Mouse (Mus musculus) MEL (cell line): Measurements from ENCODE around the gene Casp6. TPM values are rescaled to one million over a fixed set of nuclear protein-coding genes. Genes with fewer than 3 reads are reported as not detected.
A peak's percentile ranks its signal among the peaks of the same experiment; 100 is the strongest.

Experiments used
- DNase-seq: peaks from one replicate; pipeline ENCODE4 v3.0.0; 2011; ENCODE audit warnings: low read depth, low spot score
- H3K27ac ChIP-seq: 2 replicates; pipeline ENCODE4 v1.5.1; 2012; ENCODE audit warnings: low read depth, mild to moderate bottlenecking, control low read depth, low read length, moderate library complexity; ENCODE audit not compliant: control insufficient read depth
- H3K27me3 ChIP-seq, 2 experiments: fragments of 150-350 bp in 1 of 2; sonication (generic) in 1 of 2; 2 replicates each; pipeline ENCODE4 v1.6.1; 2012; ENCODE audit warnings: low read length in 2 of 2, mild to moderate bottlenecking in 2 of 2, improper control_type of control experiment in 1 of 2, moderate library complexity in 1 of 2; ENCODE audit not compliant: insufficient read depth in 2 of 2, control insufficient read depth in 1 of 2
- H3K36me3 ChIP-seq, 2 experiments: 2 replicates each; pipeline ENCODE4 v1.6.1; 2012 to 2014; ENCODE audit warnings: low read length in 2 of 2, improper control_type of control experiment in 1 of 2, inconsistent platforms in 1 of 2, mild to moderate bottlenecking in 1 of 2; ENCODE audit not compliant: insufficient read depth in 2 of 2, control insufficient read depth in 1 of 2
- H3K4me1 ChIP-seq, 2 experiments: fragments of 150-350 bp in 1 of 2; sonication (generic) in 1 of 2; 2 replicates each; pipeline ENCODE4 v1.6.1; 2012; ENCODE audit warnings: low read length in 2 of 2, improper control_type of control experiment in 1 of 2, mild to moderate bottlenecking in 1 of 2; ENCODE audit not compliant: insufficient read depth in 2 of 2, control insufficient read depth in 1 of 2
- H3K4me3 ChIP-seq, 2 experiments: fragments of 150-350 bp in 1 of 2; sonication (generic) in 1 of 2; 2 replicates each; pipeline ENCODE4 v1.5.1; 2012; ENCODE audit warnings: low read depth in 2 of 2, low read length in 2 of 2, mild to moderate bottlenecking in 2 of 2, moderate library complexity in 2 of 2, control low read depth in 1 of 2, improper control_type of control experiment in 1 of 2; ENCODE audit not compliant: control insufficient read depth in 1 of 2, insufficient read depth in 1 of 2
- H3K79me2 ChIP-seq: 2 replicates; pipeline ENCODE4 v1.6.1; 2012; ENCODE audit warnings: mild to moderate bottlenecking, low read length, moderate library complexity; ENCODE audit not compliant: control insufficient read depth, poor library complexity, insufficient read depth
- H3K9ac ChIP-seq: 2 replicates; pipeline ENCODE4 v1.6.1; 2012; ENCODE audit warnings: low read depth, mild to moderate bottlenecking, control low read depth, low read length, moderate library complexity; ENCODE audit not compliant: control insufficient read depth, poor library complexity, severe bottlenecking
- H3K9me3 ChIP-seq: fragments of 150-350 bp; sonication (generic); replicated peaks from 2 replicates; pipeline ENCODE4 v1.6.1; 2012; ENCODE audit warnings: mild to moderate bottlenecking, low read length, improper control_type of control experiment, moderate library complexity; ENCODE audit not compliant: insufficient read depth
- BHLHE40 ChIP-seq: IDR thresholded peaks from 2 replicates; pipeline ENCODE4 v1.6.1; 2012; ENCODE audit warnings: low read depth, mild to moderate bottlenecking, inconsistent platforms, low read length, improper control_type of control experiment, borderline replicate concordance
- CHD1 ChIP-seq: IDR thresholded peaks from 2 replicates; pipeline ENCODE4 v1.6.1; 2012; ENCODE audit warnings: low read depth, mild to moderate bottlenecking, inconsistent platforms, low read length, improper control_type of control experiment
- EP300 ChIP-seq, 2 experiments: IDR thresholded peaks; 2 replicates each; pipeline ENCODE4 v1.6.1; 2011; ENCODE audit warnings: improper control_type of control experiment in 2 of 2, low read length in 2 of 2, low read depth in 1 of 2, mild to moderate bottlenecking in 1 of 2
- ETS1 ChIP-seq: IDR thresholded peaks from 2 replicates; pipeline ENCODE4 v1.6.1; 2012; ENCODE audit warnings: low read depth, mild to moderate bottlenecking, inconsistent platforms, low read length, improper control_type of control experiment, moderate library complexity
- GATA1 ChIP-seq: IDR thresholded peaks from 2 replicates; pipeline ENCODE4 v1.6.1; 2011; ENCODE audit warnings: low read depth, low read length, improper control_type of control experiment
- JUND ChIP-seq: IDR thresholded peaks from 2 replicates; pipeline ENCODE4 v1.6.1; 2011; ENCODE audit warnings: low read depth, mild to moderate bottlenecking, improper control_type of control experiment, low read length
- MAX ChIP-seq: IDR thresholded peaks from 2 replicates; pipeline ENCODE4 v1.6.1; 2011; ENCODE audit warnings: low read length, improper control_type of control experiment
- MAZ ChIP-seq: IDR thresholded peaks from 2 replicates; pipeline ENCODE4 v1.6.1; 2012; ENCODE audit warnings: low read depth, mild to moderate bottlenecking, inconsistent platforms, low read length, improper control_type of control experiment
- MXI1 ChIP-seq: IDR thresholded peaks from 2 replicates; pipeline ENCODE4 v1.6.1; 2011; ENCODE audit warnings: mild to moderate bottlenecking, low read depth, low read length, improper control_type of control experiment
- MYB ChIP-seq: IDR thresholded peaks from 2 replicates; pipeline ENCODE4 v1.6.1; 2011; ENCODE audit warnings: mild to moderate bottlenecking, low read depth, low read length, improper control_type of control experiment
- NRF1 ChIP-seq: IDR thresholded peaks from 2 replicates; pipeline ENCODE4 v1.6.1; 2014; ENCODE audit warnings: low read depth, mild to moderate bottlenecking, inconsistent platforms, low read length, improper control_type of control experiment, moderate library complexity; ENCODE audit not compliant: poor library complexity, insufficient read depth, severe bottlenecking
- RAD21 ChIP-seq: IDR thresholded peaks from 2 replicates; pipeline ENCODE4 v1.6.1; 2011; ENCODE audit warnings: mild to moderate bottlenecking, low read depth, low read length, improper control_type of control experiment
- RCOR1 ChIP-seq: IDR thresholded peaks from 2 replicates; pipeline ENCODE4 v1.6.1; 2012; ENCODE audit warnings: low read depth, mild to moderate bottlenecking, inconsistent platforms, low read length, improper control_type of control experiment
- SIN3A ChIP-seq: IDR thresholded peaks from 2 replicates; pipeline ENCODE4 v1.6.1; 2012; ENCODE audit warnings: low read length, improper control_type of control experiment, inconsistent platforms
- TCF12 ChIP-seq: IDR thresholded peaks from 2 replicates; pipeline ENCODE4 v1.6.1; 2014; ENCODE audit warnings: low read depth, mild to moderate bottlenecking, inconsistent platforms, low read length, improper control_type of control experiment, moderate library complexity
- UBTF ChIP-seq: IDR thresholded peaks from 2 replicates; pipeline ENCODE4 v1.6.1; 2012; ENCODE audit warnings: low read depth, mild to moderate bottlenecking, inconsistent platforms, low read length, improper control_type of control experiment, moderate library complexity, borderline replicate concordance; ENCODE audit not compliant: insufficient read depth
- USF1 ChIP-seq: IDR thresholded peaks from 2 replicates; pipeline ENCODE4 v1.6.1; 2014; ENCODE audit warnings: low read depth, mild to moderate bottlenecking, inconsistent platforms, low read length, improper control_type of control experiment, moderate library complexity
- USF2 ChIP-seq, 2 experiments: IDR thresholded peaks; 2 replicates each; pipeline ENCODE4 v1.6.1; 2011 to 2012; ENCODE audit warnings: improper control_type of control experiment in 2 of 2, low read length in 2 of 2, borderline replicate concordance in 1 of 2, inconsistent platforms in 1 of 2, low read depth in 1 of 2, mild to moderate bottlenecking in 1 of 2; ENCODE audit not compliant: insufficient read depth in 1 of 2
- ZNF384 ChIP-seq: IDR thresholded peaks from 2 replicates; pipeline ENCODE4 v1.6.1; 2012; ENCODE audit warnings: low read depth, mild to moderate bottlenecking, inconsistent platforms, low read length, improper control_type of control experiment
- polyA plus RNA-seq, 2 experiments: library from polyadenylated mRNA; stranded (reverse) in 1 of 2; unstranded in 1 of 2; fragments of >175 nt in 1 of 2; fragments of >200 nt in 1 of 2; gene quantifications; 2 replicates each; pipeline versions ENCODE4 v1.2.1 to v1.2.4; 2012; ENCODE audit warnings: low replicate concordance in 2 of 2, low read depth in 1 of 2; ENCODE audit not compliant: insufficient read length in 2 of 2, insufficient read depth in 1 of 2, missing spikeins in 1 of 2
- total RNA-seq: library from RNA; depleted of rRNA; stranded (reverse); fragments of 300-350 nt; gene quantifications from 2 replicates; pipeline ENCODE4 v1.2.3, GENCODE M21; 2012

Casp6 gene
- total and polyA plus RNA-seq, 3 experiments: 8.7 to 34.2 TPM; not detected in 1

GRCm38 (mm10) chr3:129880925-129881593, 20.2 kb upstream of the Casp6 start (continued):
- TF ChIP-seq MAZ (0 out of 2 replicates have a peak, but pooled peaks have one; percentile 37), ETS1 (peak; percentile 48), MYB (peak; percentile 73), NRF1 (peak; percentile 6; the same call in 1 of the 2 replicates), BHLHE40 (peak; percentile 67; the same call in 1 of the 2 replicates)

- peaks cover 20% of the 10 kb centered on the region for H3K79me2 ChIP-seq
- H3K4me3 ChIP-seq: no peak overlapping the region
- H3K36me3 ChIP-seq: peaks cover 12 to 21% of the 10 kb centered on the region in 2 experiments
- peak; percentile 63; the same call in 1 of the 2 replicates for TF ChIP-seq ETS1
- TF ChIP-seq SIN3A: peak; percentile 31; the same call in 1 of the 2 replicates
- TF ChIP-seq TCF12: no peak
- TF ChIP-seq ZNF384: peak; percentile 77
- 0 out of 2 replicates have a peak, but pooled peaks have one; percentile 31 for TF ChIP-seq GATA1
- H3K27me3 ChIP-seq: no peaks in the 10 kb centered on the region
- H3K27ac ChIP-seq: no peak overlapping the region
- DNase-seq: no peak
- peaks cover 6 to 16% of the 10 kb centered on the region in 2 experiments for H3K4me1 ChIP-seq
- H3K9ac ChIP-seq: no peak overlapping the region
- H3K9me3 ChIP-seq: no peaks in the 10 kb centered on the region
These were observed 15.6 kb upstream of the Casp6 start for GRCm38 (mm10) chr3:129885577-129885976.

GRCm38 (mm10) chr3:129886430-129886829, 14.8 kb upstream of the Casp6 start:
- H3K4me1 ChIP-seq: peaks cover 1 to 10% of the 10 kb centered on the region in 2 experiments

More at GRCm38 (mm10) chr3:129886430-129886829, 14.8 kb upstream of the Casp6 start:
- Histone ChIP-seq H3K9me3 (no peaks in the 10 kb centered on the region), H3K79me2 (peaks cover 15% of the 10 kb centered on the region), H3K9ac (no peak overlapping the region), H3K27me3 (no peaks in the 10 kb centered on the region), H3K27ac (no peak overlapping the region), H3K4me3 (no peak overlapping the region), H3K36me3 (peaks cover 8 to 23% of the 10 kb centered on the region in 2 experiments)
- no peak for DNase-seq
- TF ChIP-seq ETS1 (no peak), MXI1 (no peak), GATA1 (no peak), USF1 (no peak), NRF1 (no peak), USF2 (IDR thresholded peaks at IDR 0.05; ENCODE audit: borderline replicate concordance in 1 of 2, insufficient read depth in 1 of 2, low read depth in 1 of 2, low read length in 2 of 2) (no peak), MYB (no peak), RAD21 (no peak), UBTF (no peak), JUND (no peak), EP300 (IDR thresholded peaks at IDR 0.05; ENCODE audit: low read depth in 1 of 2, low read length in 2 of 2) (no peak), RCOR1 (no peak), MAX (no peak), CHD1 (no peak), MAZ (no peak), SIN3A (no peak)
